In genomic region chr7:16048675-16049575, GRCm38 (mm10) we compare ENCODE assay signal across 8 mouse cellular contexts. TPM values are rescaled to one million over a fixed set of nuclear protein-coding genes. Genes with fewer than 3 reads are reported as not detected.
DNase-seq lines count a peak whose midpoint lies in the region; ATAC-seq and TF ChIP-seq lines count a peak whose summit lies in the region.
"Had no signal": no experiment of that assay in that cellular context is flagged by ENCODE, and none has a peak within 500 bp of the region (broad histone marks: within the 10 kb centered on the region; RNA-seq: fewer than 3 reads in every experiment).

No protein-coding gene starts in this region.

- peak overlapping the region; percentile 80 for H3K4me2 ChIP-seq in midbrain, postnatal 0 days (ENCODE audit: low read depth, low read length, poor library complexity, severe bottlenecking)

- TF ChIP-seq CTCF in midbrain, postnatal 0 days (IDR thresholded peaks at IDR 0.05) = no peak

- peaks cover 14% of the 10 kb centered on the region for H3K36me3 ChIP-seq in megakaryocyte, embryonic 14.5 days (replicated peaks; ENCODE audit: low read length)
- no peaks in the 10 kb centered on the region for H3K36me3 ChIP-seq in midbrain, postnatal 0 days (ENCODE audit: insufficient read depth, low read length)

- peaks cover 55% of the 10 kb centered on the region for H3K4me1 ChIP-seq in megakaryocyte, embryonic 14.5 days
- H3K4me1 ChIP-seq in midbrain, postnatal 0 days (ENCODE audit: insufficient read depth, low read length) = peaks cover 21% of the 10 kb centered on the region; the same call in 1 of the 2 replicates

- H3K9me3 ChIP-seq in megakaryocyte, embryonic 14.5 days = no peaks in the 10 kb centered on the region
- H3K9me3 ChIP-seq in midbrain, postnatal 0 days (ENCODE audit: low read length) = no peaks in the 10 kb centered on the region

- H3K9ac ChIP-seq in midbrain, postnatal 0 days (replicated peaks; ENCODE audit: low read length, poor library complexity, severe bottlenecking) = peak overlapping the region; percentile 74

- no peak for ATAC-seq in megakaryocyte, adult 5-6 weeks (ENCODE audit: poor library complexity, severe bottlenecking)
- peak; percentile 13 for ATAC-seq in erythroblast, adult 5-6 weeks (replicated peaks; ENCODE audit: low FRiP score, poor library complexity, severe bottlenecking)
- no peak for ATAC-seq in midbrain, postnatal 0 days (ENCODE audit: low FRiP score)

- peak overlapping the region; percentile 85 for H3K27ac ChIP-seq in midbrain, postnatal 0 days (ENCODE audit: low read depth, low read length)

- intact Hi-C loops in gastrocnemius, postnatal 14 days (cut with DNase I; ENCODE audit: low total_unique reads) = no loop called here

- WGBS in midbrain, postnatal 0 days = 8% methylated on average over 36 of the region's 36 CpGs

- H3K27me3 ChIP-seq in megakaryocyte, embryonic 14.5 days (replicated peaks) = no peaks in the 10 kb centered on the region
- H3K27me3 ChIP-seq in midbrain, postnatal 0 days (ENCODE audit: insufficient read depth, low read length) = no peaks in the 10 kb centered on the region

- peak overlapping the region; percentile 100 for H3K4me3 ChIP-seq in megakaryocyte, embryonic 14.5 days (replicated peaks)
- peak overlapping the region; percentile 85 for H3K4me3 ChIP-seq in midbrain, postnatal 0 days (ENCODE audit: low read depth, low read length)

- DNase-seq in T-cell, adult 2 months (ENCODE audit: low spot score) = peak; percentile 37
- peak; percentile 61 for DNase-seq in kidney, postnatal 14 days
- DNase-seq in midbrain, postnatal 0 days (ENCODE audit: low spot score) = peak; percentile 35
- no peak for DNase-seq in gastrocnemius, postnatal 14 days

RNA-seq across cellular contexts. Expression of gene Bicra, which starts 1.2 kb away (rescaled TPM):
- 30.6 and 132 TPM in 2 replicates for polyA plus RNA-seq in megakaryocyte, embryonic 14.5 days (2012; ENCODE audit: insufficient read depth, low replicate concordance)
- total RNA-seq in megakaryocyte, adult 5-6 weeks (2015) = 19.5 and 28.6 TPM in 2 replicates
- total RNA-seq in megakaryocyte, adult 5-6 weeks (2017) = 1.9 and 2.8 TPM in 2 replicates
- 6.5 and 20.9 TPM in 2 replicates for total RNA-seq in erythroblast, adult 5-6 weeks (2015; ENCODE audit: low replicate concordance)
- total RNA-seq in erythroblast, adult 5-6 weeks (2017; ENCODE audit: low replicate concordance) = 0.14 and 2.2 TPM in 2 replicates
- 6.3 and 7.0 TPM in 2 replicates for total RNA-seq in midbrain, postnatal 0 days (2014; rRNA removed)
- 3.1 and 4.1 TPM in 2 replicates for polyA plus RNA-seq in midbrain, postnatal 0 days (2015; fragmentation: Nextera tagmentation; extraction: Ambion mirVana)
- 1 to 10 TPM; 7.9 to 8.8 TPM for total RNA-seq in gastrocnemius, postnatal 14 days (2021)

RNA-seq across cellular contexts. Expression of gene Zfp541, which starts 12.7 kb away (rescaled TPM):
- polyA plus RNA-seq in megakaryocyte, embryonic 14.5 days (2012; ENCODE audit: insufficient read depth, low replicate concordance) = 0.15 TPM in 1 of 2 replicates, not detected in the other
- total RNA-seq in megakaryocyte, adult 5-6 weeks (2015) = 0.16 and 0.27 TPM in 2 replicates
- total RNA-seq in megakaryocyte, adult 5-6 weeks (2017) = 0.53 TPM in 1 of 2 replicates, not detected in the other
- total RNA-seq in erythroblast, adult 5-6 weeks (2015; ENCODE audit: low replicate concordance) = not detected in 2 replicates
- total RNA-seq in erythroblast, adult 5-6 weeks (2017; ENCODE audit: low replicate concordance) = 0.28 TPM in 1 of 2 replicates, not detected in the other
- total RNA-seq in midbrain, postnatal 0 days (2014; rRNA removed) = 0.14 and 0.33 TPM in 2 replicates
- polyA plus RNA-seq in midbrain, postnatal 0 days (2015; fragmentation: Nextera tagmentation; extraction: Ambion mirVana) = 0.15 TPM in 2 replicates
- total RNA-seq in gastrocnemius, postnatal 14 days (2021) = not detected
- total RNA-seq: hematopoietic stem cell, adult 5-6 weeks had no signal

RNA-seq across cellular contexts. Expression of gene Napa, which starts 49.3 kb away (rescaled TPM):
- polyA plus RNA-seq in megakaryocyte, embryonic 14.5 days (2012; ENCODE audit: insufficient read depth, low replicate concordance) = 161 and 318 TPM in 2 replicates
- 62.0 and 65.7 TPM in 2 replicates for total RNA-seq in megakaryocyte, adult 5-6 weeks (2015)
- 39.8 and 39.9 TPM in 2 replicates for total RNA-seq in megakaryocyte, adult 5-6 weeks (2017)
- total RNA-seq in erythroblast, adult 5-6 weeks (2015; ENCODE audit: low replicate concordance) = 106 and 149 TPM in 2 replicates
- 82.2 and 96.3 TPM in 2 replicates for total RNA-seq in erythroblast, adult 5-6 weeks (2017; ENCODE audit: low replicate concordance)
- 375 and 403 TPM in 2 replicates for total RNA-seq in midbrain, postnatal 0 days (2014; rRNA removed)
- polyA plus RNA-seq in midbrain, postnatal 0 days (2015; fragmentation: Nextera tagmentation; extraction: Ambion mirVana) = 236 and 258 TPM in 2 replicates
- total RNA-seq in gastrocnemius, postnatal 14 days (2021) = 100 to 1,000 TPM; 102 to 107 TPM
